Mouse (Mus musculus) spleen, adult 18-20 months (tissue): ENCODE results near the gene Selplg.

ENCODE experiments used
- DNase-seq, 2 experiments: peaks; one replicate each; pipeline ENCODE4 v3.0.0; 2022; ENCODE audit warnings: mixed read lengths in 2 of 2

Gene Selplg

DNA sequence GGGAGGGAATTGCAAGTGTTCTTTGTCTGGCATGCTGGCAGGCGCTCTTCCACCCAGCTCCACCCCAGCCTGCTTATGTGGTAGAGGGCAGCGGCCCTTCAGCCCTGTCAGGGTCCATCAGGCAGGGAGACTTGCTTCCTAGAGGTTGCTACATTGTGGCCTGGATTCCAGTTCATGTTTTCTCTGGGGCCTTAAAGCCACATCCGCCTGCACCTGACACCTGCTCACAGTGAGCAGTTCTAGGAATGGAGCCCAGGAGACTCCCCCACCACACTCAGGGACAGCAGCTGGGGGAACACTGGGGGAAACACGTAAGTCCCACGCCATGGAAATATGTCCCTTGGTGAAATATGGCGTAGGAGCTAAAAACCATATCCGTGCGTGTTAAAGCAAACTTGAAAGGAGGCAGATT lies at the start of gene Selplg:
Gene Selplg, minus strand, starts transcription at position 155 of the 412 bp plus-strand sequence.
- DNase-seq: peak in 1 of 2 experiments; percentile 43

DNA sequence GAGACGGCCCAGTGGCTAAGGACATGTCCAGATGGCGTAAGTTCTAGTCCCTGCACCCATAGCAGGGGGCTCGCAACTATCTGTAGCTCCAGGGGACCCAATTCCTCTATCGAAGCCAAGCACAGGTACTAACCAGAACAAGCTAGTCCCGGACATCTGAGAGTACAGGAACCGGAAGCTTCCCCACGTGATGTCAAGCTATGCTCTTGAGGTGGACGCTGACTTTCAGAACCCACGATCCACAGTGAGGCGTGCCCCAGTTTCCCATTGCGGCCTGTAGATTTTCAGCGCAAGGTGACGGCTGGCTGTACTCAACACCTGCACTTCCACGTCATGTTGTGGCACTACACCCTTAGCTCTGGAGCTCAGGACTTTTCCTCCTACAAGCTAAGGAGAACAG lies 48.7 kb upstream of the Selplg start:
- no peak for DNase-seq

DNA sequence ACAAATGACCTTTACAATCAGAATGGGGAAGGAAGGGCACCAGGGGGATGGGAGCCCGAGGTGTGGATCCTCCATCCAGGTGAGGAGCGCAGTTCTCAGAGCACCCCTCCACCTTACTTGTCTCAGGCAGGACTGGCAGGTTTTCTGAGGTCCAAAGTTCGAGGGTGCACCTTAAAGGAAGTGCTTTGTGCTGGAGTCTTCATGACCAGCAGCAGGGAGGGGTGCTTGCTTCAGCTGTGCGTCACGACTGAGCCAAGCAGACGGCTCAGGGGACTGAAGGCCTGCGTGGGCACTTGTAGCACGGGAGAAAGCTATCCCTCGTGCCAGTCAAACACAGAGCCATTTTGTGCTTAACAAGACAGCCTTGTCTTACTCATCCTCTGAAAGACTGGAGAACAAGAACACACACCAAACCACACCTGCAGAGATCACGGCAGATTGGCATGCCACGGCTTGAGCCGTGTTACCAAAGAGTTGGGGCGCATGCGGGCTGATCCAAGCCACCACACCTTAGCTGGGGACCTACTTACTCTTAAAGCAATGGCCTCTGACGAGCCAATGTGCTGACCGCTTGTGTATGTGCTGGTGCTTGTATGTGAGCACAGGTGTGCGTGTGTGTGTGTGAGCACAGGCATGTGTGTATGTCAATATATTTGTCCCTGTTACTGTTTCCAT lies 46.6 kb upstream of the Selplg start:
- DNase-seq: no peak

DNA sequence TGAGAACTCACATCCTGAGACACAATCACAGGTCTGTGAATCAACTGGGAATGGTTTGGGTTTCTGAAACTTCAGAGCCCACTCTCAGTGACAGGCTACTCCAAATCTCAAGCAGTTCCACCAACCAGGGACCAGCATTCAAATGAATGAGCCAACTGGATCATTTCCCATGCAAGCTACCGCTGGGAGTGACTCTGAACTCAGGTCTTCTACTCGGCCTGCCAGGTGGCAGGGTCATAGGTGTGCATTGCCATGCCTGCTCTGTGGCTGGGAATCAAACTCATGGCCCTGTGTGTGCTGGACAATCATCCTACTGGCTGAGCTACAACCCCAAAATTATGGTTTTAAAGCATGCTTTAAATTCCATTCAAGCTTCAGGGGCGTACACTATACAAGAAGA lies 45.1 kb upstream of the Selplg start:
- no peak for DNase-seq

DNA sequence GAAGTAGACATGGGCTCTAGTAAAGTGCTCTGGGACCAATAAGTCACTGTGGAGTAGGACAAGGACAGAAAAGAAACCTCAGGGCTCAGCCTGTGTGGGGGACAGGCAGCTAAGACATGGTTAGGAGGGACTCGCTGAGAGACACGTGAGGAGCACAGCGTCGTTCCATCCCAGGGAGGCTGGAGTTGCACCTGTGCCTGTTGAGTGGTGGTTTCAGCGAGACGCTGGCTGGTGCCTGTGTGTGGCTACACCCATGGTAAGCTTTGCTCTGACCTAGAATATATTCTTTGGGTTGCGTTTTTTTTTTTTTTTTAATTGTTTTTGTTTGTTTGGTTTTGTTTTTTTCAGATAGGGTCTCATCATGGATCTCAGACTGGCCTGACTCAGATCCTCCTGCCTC lies 43.7 kb upstream of the Selplg start:
- DNase-seq: no peak

DNA sequence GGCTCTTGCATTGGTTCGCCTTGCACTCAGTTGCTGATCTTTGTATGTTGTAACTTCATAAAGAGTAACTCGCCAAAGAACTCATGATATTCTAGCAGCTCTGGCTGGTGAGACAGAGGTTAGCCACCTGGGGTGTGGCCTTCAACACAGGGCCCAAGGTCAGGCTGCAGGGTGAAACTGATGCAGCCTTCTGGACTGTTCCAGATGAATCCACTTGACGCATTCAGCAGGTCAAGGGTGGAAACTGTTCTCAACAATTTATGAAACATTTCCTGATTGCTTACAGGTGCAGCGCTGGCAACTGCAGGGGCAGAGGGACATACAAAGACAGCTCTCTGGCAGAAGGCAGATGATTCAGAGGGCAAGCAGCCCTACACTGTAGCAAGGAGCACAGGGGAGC lies 43.2 kb upstream of the Selplg start:
- DNase-seq: no peak

DNA sequence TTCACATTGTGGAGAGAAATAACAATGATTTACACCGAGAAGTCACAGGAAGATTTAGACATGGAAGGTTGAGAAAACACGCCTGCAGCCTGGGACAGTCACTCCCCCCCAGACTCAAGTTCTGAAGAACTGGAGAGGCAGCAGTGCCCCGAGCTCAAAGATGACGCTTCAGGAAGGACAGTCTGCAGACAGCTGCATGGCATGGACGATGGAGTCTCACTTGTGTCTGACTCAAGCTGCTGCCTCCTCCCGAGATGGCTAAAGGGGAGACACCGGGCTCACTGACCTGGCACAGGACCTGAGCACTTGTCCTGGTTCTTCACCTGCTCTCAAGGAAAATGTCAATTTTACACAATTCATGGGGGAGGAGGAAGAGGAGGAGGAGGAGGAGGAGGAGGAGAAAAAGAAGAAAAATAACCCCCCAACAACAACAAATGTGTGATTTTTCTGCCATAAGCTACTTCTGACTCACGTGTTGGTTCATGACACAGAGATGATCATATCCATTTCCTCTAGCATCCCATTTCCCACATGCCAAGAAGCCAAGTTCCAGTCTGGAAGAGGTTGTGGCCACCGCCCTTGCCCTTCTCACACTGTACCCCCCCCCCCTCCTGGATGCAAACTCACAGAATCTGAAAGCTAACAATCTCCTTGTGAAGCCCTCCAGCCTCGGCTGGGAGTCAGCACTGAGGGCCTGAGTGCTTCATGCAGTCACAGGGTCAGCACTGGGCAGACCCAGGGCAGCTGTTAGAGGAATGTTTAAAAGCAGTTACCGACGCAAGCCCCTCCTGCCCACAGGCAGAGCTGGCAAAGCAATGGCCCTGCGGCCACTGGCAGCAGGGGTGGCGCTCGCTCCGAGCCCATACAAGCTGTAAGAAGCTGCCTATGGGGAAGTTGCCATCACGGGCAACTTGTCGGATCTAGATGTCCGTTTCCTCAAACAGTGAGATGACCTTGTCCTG lies 41.9 kb upstream of the Selplg start:
- DNase-seq: no peak

DNA sequence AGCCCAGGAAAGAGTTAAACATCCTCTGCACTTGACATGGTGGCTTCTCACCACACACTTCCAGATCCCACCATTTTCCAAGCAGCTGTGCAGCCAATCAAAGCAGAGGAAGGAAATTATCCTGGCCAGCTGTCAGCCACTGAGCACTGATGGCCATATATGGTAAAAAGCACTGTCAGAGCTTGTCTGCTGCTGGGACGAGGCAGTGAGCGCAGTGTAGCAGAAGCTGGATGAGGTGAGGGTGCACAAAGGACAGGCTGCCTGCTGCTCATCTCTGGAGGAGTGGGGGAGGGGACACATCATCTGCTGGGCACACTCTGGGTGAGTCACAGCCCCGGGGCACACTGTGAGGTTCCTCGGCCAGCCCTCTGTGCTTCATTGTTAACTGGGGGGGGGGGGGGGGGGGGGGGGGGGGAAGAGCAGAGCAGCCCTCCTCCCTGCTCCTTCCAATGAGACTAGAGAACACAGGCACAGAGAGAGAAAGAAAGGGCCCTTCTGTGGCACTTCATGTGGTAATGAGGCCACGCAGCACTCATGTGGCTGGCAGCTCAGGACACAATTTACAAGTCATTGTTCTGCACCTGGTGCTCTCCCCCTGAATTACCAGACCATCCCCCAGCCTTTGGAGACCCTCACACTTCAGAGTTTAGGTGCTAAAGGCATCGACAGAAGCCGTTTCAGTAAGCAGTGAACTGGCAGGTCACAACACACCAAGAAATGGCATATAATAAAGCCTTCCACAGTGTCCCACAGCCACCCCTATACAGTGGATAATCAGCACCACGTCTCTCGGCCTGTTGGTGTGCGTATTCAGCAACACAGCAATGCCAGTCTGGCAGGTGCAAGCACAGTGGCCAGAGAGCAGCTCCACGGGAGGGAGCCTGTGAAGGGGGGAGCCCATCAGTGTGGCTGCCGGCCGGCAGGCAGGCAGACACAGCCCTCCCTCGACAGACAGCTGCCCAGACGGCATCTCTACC lies 40.8 kb upstream of the Selplg start:
- DNase-seq: no peak

DNA sequence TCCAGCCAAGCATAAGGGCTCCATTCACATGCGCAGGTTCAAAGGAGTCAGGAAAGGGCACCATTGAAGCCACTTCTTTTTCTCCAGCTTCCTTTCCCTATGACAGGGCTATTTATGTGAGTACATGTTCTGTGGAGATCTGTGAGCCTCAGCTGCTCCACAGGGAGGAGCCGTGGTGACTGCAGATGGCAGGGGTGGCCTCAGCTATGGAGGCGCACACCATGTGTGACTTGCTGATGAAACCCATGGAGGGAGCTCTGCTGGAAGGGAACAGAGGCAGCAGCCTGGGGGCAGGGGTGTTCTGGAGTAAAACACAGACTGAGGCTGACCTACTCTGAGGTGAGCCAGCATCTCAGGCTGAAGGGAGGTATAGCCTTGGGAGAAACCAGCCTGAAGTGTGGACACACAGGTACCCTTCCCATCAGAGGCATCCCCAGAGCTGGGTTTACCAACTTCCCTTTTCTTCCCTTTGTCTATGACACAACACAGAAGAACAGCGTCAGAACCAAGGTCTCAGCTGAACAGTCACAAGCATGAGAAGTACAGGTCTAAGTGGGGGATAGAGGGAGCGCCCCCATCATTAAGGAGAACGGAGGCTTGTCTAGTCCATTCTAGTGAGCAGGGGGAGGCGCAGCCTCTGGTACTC lies 39.6 kb upstream of the Selplg start:
- DNase-seq: no peak

DNA sequence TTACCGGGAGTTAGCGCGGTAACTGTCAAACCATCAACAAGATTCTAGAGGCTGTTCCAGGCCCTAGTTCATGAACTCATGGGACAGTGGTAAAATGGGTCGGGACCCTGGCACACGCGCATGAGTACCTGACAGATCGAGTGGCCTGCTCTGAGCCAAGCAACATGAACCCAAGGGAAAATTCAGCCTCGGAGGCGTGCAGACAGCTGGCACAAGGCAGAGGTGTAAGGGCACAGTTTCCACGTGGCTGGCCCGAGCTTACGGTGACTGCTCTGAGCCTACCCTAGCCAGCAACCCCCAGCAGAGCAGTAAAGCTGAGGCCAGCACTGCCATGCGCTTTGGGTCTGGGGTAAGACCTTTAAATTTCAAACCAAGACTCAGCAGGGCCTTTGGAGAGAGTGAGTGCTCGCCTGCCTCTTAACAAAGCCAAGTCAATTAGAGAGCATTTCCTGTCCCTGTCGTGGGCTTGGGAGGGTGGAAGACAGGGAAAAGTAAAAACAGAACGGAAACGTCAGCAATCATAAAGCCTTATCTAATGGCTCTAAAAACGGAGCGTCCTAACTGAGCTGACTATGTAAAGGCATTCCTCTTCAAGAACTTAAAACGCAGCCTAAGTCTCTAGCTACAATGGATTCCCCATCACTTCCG lies 38.1 kb upstream of the Selplg start:
- DNase-seq: no peak

DNA sequence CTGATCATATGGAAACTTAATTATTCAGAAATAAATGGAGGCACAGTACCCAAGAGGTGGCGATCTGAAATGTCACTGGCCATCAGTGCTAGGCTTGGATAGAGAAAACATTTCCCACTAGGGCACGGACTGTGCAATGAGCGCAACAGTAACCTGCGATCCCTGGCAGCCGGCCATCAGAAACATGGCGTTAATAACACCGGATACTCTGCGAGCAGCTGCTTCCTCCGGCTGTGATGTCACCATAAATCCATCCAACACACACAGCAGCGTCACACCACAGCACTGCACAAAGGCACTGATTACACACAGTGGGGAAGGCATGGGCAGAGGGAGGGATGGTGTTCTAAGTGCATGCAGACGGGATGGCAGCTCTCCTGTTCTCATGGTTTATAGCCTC lies 36.7 kb upstream of the Selplg start:
- no peak for DNase-seq

DNA sequence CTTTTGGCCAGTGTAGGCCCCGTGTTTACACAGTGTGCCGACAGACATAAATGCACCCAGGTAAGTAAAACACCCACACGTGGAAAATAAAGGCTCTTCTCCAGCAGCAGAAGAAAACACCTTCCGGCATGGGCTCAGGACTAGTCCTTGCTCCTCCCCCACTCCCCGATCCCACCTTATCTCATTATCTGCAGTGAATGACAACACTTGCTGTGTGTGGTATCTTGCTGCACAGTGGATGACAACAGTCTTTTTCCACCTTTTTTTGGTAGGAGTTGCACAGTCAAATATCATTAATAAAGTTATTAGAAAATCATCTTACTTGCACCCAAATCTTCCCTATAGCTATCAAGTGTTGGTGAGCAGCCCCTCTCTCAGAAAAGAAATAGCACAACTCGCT lies 32.5 kb upstream of the Selplg start:
- no peak for DNase-seq

DNA sequence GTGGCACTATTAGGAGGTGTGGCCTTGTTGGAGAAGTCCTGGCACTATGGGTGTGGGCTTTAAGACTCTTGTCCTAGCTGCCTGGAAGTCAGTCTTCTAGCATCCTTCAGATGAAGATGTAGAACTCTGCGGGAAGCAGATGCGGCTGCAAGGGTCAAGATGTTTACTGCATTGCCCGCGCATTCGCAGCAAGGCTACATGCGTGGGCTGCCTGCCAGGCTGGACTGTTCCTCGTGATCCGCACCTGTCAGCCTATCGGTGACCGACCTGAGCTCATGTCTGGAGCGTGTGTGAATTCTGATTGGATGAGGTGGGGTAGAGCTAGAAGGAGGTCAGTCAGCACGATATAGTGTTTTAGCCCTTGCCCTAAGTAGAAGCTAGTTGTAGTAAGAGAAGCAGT lies 31.6 kb upstream of the Selplg start:
- DNase-seq: no peak

DNA sequence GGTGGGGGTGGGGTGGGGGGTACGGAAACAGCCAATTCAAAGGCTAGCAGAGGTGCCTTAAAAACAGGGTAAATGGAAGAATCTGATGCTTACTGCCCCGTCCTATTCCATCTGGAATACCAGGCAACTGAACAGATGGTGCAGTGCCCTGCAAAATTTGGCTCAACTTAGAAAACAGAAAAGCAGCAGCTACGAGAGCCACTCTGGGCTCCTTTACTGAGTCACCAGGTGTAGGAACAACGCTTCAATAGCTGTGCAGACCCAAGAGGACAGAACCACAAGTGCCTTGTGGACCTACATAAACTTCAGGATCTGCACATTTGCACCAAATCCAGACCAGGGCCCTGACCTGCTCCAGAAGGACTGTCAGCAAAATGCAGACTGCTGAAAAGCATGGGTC lies 30.0 kb upstream of the Selplg start:
- no peak for DNase-seq

DNA sequence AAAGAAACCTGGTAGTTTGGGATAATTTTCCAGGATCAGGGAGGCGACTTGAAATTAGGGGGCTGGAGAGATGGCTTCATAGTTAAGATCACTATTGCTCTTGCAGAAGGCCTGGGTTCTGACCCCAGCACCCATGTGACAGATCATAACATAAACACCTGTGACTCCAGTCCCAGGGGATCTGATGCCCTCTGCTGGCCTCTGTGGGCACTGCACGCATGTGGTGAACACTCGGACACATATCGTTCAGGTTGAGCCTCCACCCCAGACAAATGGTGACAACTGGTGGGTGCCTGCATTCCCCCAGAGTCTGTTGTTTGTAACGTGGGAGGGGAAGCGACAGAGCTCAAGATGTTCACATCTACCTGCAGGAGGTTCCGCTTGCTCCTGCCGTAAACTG lies 28.9 kb upstream of the Selplg start:
- DNase-seq: no peak

DNA sequence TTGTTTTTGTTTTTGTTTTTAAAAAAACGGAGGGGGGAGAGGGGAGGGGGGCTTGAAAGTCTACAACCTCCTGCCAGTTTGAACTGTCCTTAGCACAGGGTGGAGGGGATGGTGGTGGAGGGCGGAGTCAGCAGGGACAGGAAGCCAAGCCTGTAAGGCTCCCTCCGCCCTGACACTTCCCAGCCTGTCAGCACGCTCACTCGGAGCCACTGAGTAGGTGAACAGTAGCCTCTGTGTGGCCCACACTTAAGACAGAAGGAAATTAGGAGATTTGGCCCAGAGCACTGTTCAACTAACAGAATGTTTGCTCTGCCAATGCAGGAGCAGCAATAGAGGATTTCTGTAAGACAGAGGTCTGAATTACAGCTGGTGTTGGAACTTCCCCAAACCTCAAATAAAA lies 26.5 kb upstream of the Selplg start:
- no peak for DNase-seq

DNA sequence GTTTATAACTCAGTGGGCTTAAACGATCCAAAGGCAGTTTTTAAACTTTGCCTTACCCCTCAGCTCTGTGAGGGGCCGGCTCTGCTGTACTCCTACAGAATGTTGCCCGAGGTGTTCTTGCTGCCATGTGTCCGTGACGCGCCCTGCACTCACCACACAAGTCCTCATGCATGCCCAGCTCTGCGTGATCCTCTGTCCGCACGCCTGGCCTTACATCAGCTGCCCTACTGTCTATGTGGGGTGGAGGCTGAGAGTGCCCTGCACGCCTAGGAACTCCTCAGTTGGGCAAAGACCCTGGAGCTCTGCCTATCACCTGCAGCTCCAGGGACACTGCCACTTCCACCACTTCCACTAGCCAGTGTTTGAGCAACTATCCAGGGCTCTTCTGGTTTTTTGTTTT lies 26.1 kb upstream of the Selplg start:
- no peak for DNase-seq

DNA sequence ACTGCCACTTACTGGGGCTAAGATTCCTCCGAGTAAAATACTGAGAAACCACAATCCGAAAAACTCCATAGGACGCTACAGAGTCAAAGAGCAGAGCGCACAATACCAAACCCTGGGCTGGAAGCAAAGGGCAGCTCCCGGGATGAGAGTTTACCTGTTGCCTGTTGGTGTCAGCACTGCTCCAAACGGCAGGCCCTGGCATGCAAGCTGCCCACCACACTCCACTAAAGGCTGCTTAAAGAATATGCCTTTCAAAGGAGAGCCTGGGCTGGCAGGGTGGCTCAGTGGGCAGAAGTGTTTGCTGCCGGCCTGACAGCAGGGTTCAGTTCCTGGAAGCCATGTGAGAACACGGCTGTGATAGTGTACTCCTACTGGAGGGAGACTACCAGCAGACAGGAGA lies 25.2 kb upstream of the Selplg start:
- DNase-seq: no peak

DNA sequence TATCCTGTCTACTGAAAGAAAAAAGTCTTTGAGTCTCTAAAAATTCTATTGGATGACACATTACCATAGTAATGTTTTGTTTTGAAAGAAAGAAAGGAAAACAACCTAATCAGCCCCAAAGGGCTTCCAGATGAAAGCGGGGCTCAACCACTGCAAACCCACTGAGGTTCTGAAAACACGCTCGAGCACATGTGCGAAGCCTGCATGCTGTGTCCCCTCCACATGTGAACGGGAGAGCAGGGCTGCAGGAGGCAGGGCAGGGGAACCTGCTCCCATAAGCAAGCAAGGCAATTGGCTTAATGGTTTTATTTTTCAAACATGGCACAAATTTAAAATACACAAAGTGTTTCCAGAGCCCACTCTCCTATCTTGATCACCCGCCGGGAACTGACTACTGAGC lies 24.2 kb upstream of the Selplg start:
- DNase-seq: no peak

DNA sequence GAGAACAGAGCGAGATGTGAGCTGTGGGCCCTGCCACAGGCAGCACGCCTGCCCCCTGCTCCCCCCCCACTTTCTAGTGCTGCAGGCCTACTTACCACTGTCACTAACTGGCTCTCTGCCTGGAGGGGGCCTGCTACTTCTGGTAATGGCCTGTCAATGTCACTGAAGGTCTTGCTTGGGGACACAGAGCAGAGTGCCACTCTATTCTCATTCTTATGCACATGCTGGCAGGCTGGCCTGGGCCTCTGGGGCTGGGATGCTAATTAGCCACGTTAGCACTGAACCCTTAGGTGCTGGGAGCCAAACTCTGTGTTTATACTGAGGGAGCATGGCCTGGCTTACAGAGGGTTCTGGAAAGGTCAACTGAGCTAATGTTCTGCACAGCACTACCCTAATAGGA lies 23.3 kb upstream of the Selplg start:
- no peak for DNase-seq

DNA sequence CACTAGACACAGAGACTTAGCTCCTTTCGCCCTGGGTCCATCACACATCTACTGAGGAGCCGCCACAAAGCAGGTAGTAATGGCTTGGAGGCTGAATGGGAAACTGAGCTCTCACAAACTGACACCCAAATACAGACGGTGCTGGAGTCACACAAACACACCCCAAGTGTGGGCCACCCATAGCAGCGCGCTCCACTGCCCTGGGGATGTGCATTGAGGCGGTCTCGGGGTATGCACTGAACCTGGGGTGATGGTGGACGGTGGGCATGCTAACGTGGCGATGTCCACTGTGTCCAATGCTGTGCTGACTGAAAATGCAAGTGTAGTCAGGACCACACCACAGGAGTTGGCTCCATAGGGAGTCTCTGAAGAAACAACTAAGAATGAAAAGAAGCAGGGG lies 22.7 kb upstream of the Selplg start:
- no peak for DNase-seq

DNA sequence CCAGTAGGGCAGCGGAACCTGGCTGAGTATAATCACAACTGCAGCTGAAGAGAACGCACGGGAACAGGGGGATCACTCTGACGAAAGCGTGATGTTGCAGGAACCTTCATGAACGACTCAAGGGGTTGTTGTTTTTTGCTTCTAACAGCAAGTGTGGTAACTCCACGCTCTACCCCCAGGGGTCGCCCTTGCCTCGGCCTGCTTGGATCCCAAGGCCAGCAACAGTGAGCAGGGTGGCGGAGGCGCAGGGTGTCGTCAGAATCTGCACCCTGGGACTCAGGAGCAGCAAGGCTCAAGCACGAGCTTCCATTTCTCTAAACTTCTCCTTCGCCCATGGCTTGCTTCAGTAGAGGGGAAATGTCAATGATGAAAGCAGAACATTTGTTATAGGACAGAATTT lies 22.1 kb upstream of the Selplg start:
- peak; percentile 66 to 87 for DNase-seq
